Mouse (Mus musculus) G1E (cell line): ENCODE measurements around the gene Fam8a1. TPM values are rescaled to one million over a fixed set of nuclear protein-coding genes. Genes with fewer than 3 reads are reported as not detected.

ENCODE experiments used
- ATAC-seq: 2 replicates; pipeline ENCODE4 v1.8.0; 2016; ENCODE audit warnings: mild to moderate bottlenecking; ENCODE audit not compliant: insufficient number of reproducible peaks, poor library complexity, low FRiP score, severe bottlenecking; ENCODE audit errors: extremely low read depth
- DNase-seq: peaks from one replicate; pipeline ENCODE4 v3.0.0; 2012; ENCODE audit warnings: low spot score
- H3K27me3 ChIP-seq: 2 replicates; pipeline ENCODE4 v1.6.1; 2012; ENCODE audit warnings: mild to moderate bottlenecking, low read length, inconsistent platforms; ENCODE audit not compliant: insufficient read depth
- H3K36me3 ChIP-seq: replicated peaks from 2 replicates; pipeline ENCODE3; 2012; ENCODE audit warnings: mild to moderate bottlenecking, inconsistent platforms
- H3K4me1 ChIP-seq: 2 replicates; pipeline ENCODE4 v1.6.1; 2012; ENCODE audit warnings: low read depth, low read length, inconsistent platforms, mixed read lengths; ENCODE audit not compliant: insufficient read depth
- H3K4me3 ChIP-seq: 2 replicates; pipeline ENCODE4 v1.5.1; 2012; ENCODE audit warnings: low read depth, mild to moderate bottlenecking, inconsistent platforms, low read length, moderate library complexity, mixed read lengths
- H3K9me3 ChIP-seq: replicated peaks from 2 replicates; pipeline ENCODE4 v1.6.1; 2012; ENCODE audit warnings: inconsistent platforms
- CTCF ChIP-seq: IDR thresholded peaks from 2 replicates; pipeline ENCODE4 v1.5.1; 2012; ENCODE audit warnings: low read depth, low read length, inconsistent platforms, mixed read lengths
- GATA1 ChIP-seq: IDR thresholded peaks from 2 replicates; pipeline ENCODE4 v1.6.1; 2012; ENCODE audit warnings: borderline replicate concordance, low read length, inconsistent platforms, mixed read lengths
- GATA2 ChIP-seq: IDR thresholded peaks from 2 replicates; pipeline ENCODE4 v1.6.1; 2012; ENCODE audit warnings: low read depth, low read length, inconsistent platforms, borderline replicate concordance
- POLR2AphosphoS5 ChIP-seq: IDR thresholded peaks from 2 replicates; pipeline ENCODE4 v1.6.1; 2012; ENCODE audit warnings: low read depth, low read length, inconsistent platforms; ENCODE audit not compliant: insufficient replicate concordance
- TAL1 ChIP-seq: conservative IDR thresholded peaks from 2 replicates; pipeline ENCODE4 v1.6.1; 2012; ENCODE audit warnings: low read depth, low read length, inconsistent platforms, mixed read lengths
- polyA plus RNA-seq: library from polyadenylated mRNA; stranded (reverse); fragments of >175 nt; gene quantifications from 2 replicates; pipeline ENCODE4 v1.2.3, GENCODE M21; 2012
- total RNA-seq, 2 experiments: library from RNA; stranded (forward) in 1 of 2; stranded (reverse) in 1 of 2; fragments of 200-1000 nt in 1 of 2; fragments of >200 nt in 1 of 2; fragmentation: Nextera tagmentation in 1 of 2; gene quantifications; 2 replicates each; pipeline ENCODE4 v1.2.3; 2014 to 2017

The Fam8a1 gene
- total RNA-seq (2014; fragmentation: Nextera tagmentation) (39.4 and 44.9 TPM in 2 replicates), total RNA-seq (2017) (26.3 and 29.0 TPM in 2 replicates), polyA plus RNA-seq (7.2 and 9.8 TPM in 2 replicates)

- TF ChIP-seq POLR2AphosphoS5 (no peak), TAL1 (no peak), GATA2 (no peak), CTCF (no peak), GATA1 (no peak)
- Histone ChIP-seq H3K9me3 (no peaks in the 10 kb centered on the region), H3K4me1 (peaks cover 18% of the 10 kb centered on the region), H3K27me3 (peaks cover 7% of the 10 kb centered on the region; the same call in 1 of the 2 replicates), H3K4me3 (peak within 1 kb of the TSS; percentile 96), H3K36me3 (peaks cover 29% of the 10 kb centered on the region)
- peak; percentile 87 for ATAC-seq
- DNase-seq = peak; percentile 80
Observed at GRCm38 (mm10) chr13:46669048-46669619, at the start of gene Fam8a1. Gene Fam8a1, plus strand, starts transcription at chr13:46669522.

- Histone ChIP-seq H3K4me1 (no peaks in the 10 kb centered on the region), H3K4me3 (no peak overlapping the region), H3K9me3 (no peaks in the 10 kb centered on the region), H3K36me3 (peaks cover 5% of the 10 kb centered on the region), H3K27me3 (peaks cover 25% of the 10 kb centered on the region)
- TF ChIP-seq CTCF (no peak), TAL1 (no peak), GATA1 (no peak), POLR2AphosphoS5 (no peak), GATA2 (no peak)
- DNase-seq (no peak), ATAC-seq (no peak)
Observed at GRCm38 (mm10) chr13:46619633-46620032, 49.7 kb upstream of the Fam8a1 start.

GRCm38 (mm10) chr13:46620964-46621757 lies 48.2 kb upstream of the Fam8a1 start:
- no peak overlapping the region for H3K4me3 ChIP-seq
- DNase-seq (no peak), ATAC-seq (no peak)
- peaks cover 18% of the 10 kb centered on the region for H3K27me3 ChIP-seq
- peaks cover 10% of the 10 kb centered on the region for H3K36me3 ChIP-seq
- H3K4me1 ChIP-seq = peaks cover 8% of the 10 kb centered on the region
- TF ChIP-seq CTCF = no peak
- no peak for TF ChIP-seq GATA1
- TF ChIP-seq TAL1 = no peak
- no peak for TF ChIP-seq GATA2
- TF ChIP-seq POLR2AphosphoS5 = no peak
- no peaks in the 10 kb centered on the region for H3K9me3 ChIP-seq

GRCm38 (mm10) chr13:46626608-46627007 lies 42.7 kb upstream of the Fam8a1 start:
- Histone ChIP-seq H3K4me1 (peaks cover 11% of the 10 kb centered on the region), H3K4me3 (no peak overlapping the region), H3K27me3 (peaks cover 15% of the 10 kb centered on the region; the same call in 1 of the 2 replicates), H3K36me3 (peaks cover 10% of the 10 kb centered on the region), H3K9me3 (no peaks in the 10 kb centered on the region)
- DNase-seq (no peak), ATAC-seq (no peak)
- TF ChIP-seq TAL1 (no peak), CTCF (no peak), POLR2AphosphoS5 (no peak), GATA1 (no peak), GATA2 (no peak)

- DNase-seq = no peak
- Histone ChIP-seq H3K4me1 (peaks cover 11% of the 10 kb centered on the region), H3K27me3 (peaks cover 23% of the 10 kb centered on the region), H3K4me3 (no peak overlapping the region), H3K36me3 (peaks cover 10% of the 10 kb centered on the region), H3K9me3 (no peaks in the 10 kb centered on the region)
- no peak for ATAC-seq
- TF ChIP-seq TAL1 (no peak), POLR2AphosphoS5 (no peak), GATA2 (no peak), CTCF (no peak), GATA1 (no peak)
Observed at GRCm38 (mm10) chr13:46627841-46628240, 41.5 kb upstream of the Fam8a1 start.

- peaks cover 7% of the 10 kb centered on the region for H3K36me3 ChIP-seq
- DNase-seq = no peak
- no peak for ATAC-seq
- H3K27me3 ChIP-seq = peaks cover 26% of the 10 kb centered on the region
- H3K4me3 ChIP-seq = no peak overlapping the region
- TF ChIP-seq CTCF = no peak
- no peak for TF ChIP-seq POLR2AphosphoS5
- no peak for TF ChIP-seq GATA2
- TF ChIP-seq GATA1 = no peak
- no peak for TF ChIP-seq TAL1
- H3K4me1 ChIP-seq = peaks cover 11% of the 10 kb centered on the region
- no peaks in the 10 kb centered on the region for H3K9me3 ChIP-seq
Observed at GRCm38 (mm10) chr13:46629391-46629790, 39.9 kb upstream of the Fam8a1 start.
